Mouse (Mus musculus): ENCODE measurements at regions not wholly inside any gene's neighbourhood (a gene's known extent, or its start where the extent isn't known, plus 50 kb on each side); places are given as distances from the start of the nearest gene placed in this dataset.
A peak's percentile ranks its signal among the peaks of the same experiment; 100 is the strongest.

DNA sequence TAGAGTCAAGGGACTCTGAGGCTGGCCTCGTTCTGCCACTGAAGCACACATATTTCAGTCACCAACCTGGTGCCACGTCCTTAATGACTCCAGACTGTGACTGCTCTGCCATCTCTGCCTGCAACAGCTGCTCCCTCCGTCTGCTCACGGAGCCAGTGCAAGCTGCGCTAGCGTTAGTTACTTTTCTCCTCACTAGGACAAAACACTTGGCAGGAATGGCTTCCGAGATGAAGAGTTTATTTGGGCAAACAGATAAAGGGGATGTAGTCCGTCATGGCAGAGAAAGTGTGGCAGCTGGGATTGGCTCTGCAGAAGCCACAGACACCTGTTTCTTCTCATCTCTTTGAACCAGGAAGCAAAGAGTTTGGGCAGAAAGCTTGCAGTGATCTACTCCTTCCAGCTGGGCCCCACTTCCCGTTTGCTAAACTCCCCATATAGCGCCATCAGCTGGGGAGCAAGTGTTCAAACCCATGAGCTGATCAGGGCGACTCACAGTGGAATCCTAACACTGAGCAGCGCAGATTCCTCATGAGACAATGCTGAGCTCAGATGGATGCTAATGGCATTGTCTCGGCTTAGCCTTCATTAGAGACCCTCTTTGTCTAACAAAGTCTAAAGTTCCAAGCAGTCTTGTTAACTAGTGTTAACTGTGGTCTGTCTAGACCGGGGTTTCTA is 83.8 kb upstream of the Card11 start:
- no peak for TF ChIP-seq GATA1 (IDR thresholded peaks at IDR 0.05; ENCODE audit: borderline replicate concordance, low read length)
- TF ChIP-seq FLI1 (IDR thresholded peaks at IDR 0.05; ENCODE audit: low read length) = no peak
- Histone ChIP-seq H3K4me3 (replicated peaks) (peak overlapping the region; percentile 23), H3K4me1 (no peaks in the 10 kb centered on the region), H3K36me3 (replicated peaks; ENCODE audit: low read length) (no peaks in the 10 kb centered on the region), H3K9me3 (peaks cover 9% of the 10 kb centered on the region; the same call in 1 of the 2 replicates), H3K27me3 (replicated peaks) (peaks cover 2% of the 10 kb centered on the region)

DNA sequence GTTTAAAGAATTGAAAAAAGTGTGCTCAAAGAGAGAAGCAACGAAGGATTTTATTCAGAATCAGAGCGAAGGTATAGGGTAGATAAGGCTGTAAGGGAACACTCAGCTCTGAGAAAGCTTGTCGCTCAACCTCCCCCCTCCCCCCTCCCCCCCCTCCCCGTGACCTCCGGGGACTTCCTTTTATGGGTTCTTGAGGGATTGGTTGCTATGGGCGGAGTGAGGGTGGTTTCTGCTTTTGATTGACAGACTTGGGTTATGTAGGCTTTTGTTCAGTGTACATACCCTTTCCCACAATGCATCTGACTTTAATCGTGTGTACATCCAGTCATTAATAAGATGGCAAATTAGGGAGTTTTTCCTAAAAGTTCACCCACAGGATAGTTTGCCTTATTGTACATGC is 84.4 kb upstream of the Card11 start:
- no peaks in the 10 kb centered on the region for H3K4me1 ChIP-seq
- TF ChIP-seq GATA1 (IDR thresholded peaks at IDR 0.05; ENCODE audit: borderline replicate concordance, low read length) (no peak), FLI1 (IDR thresholded peaks at IDR 0.05; ENCODE audit: low read length) (no peak)

DNA sequence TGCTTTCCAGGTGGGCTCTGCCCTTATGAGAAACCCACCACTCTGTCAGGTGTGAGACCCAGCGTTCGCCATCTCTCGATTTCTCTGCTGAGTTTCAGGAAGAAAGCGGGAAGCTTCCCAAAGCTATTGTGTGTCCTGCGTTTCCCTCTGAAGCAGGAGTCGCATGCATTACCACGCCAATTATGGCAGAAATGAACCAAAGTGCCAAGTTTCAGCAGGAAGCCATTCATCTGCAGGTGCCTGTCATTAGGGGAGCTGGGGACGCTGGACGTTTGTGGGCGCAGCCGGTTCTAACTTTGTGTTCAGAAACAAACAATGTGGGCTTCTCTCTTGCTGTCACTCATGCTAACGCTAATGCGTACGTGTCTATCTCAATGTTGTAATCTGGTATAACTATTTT is 91.3 kb upstream of the Card11 start:
- Histone ChIP-seq H3K9me3 (0 out of 2 replicates have a peak, but pooled peaks cover 4% of the 10 kb centered on the region), H3K4me1 (no peaks in the 10 kb centered on the region), H3K4me3 (replicated peaks) (no peak overlapping the region), H3K27me3 (replicated peaks) (peaks cover 5% of the 10 kb centered on the region), H3K36me3 (replicated peaks; ENCODE audit: low read length) (no peaks in the 10 kb centered on the region)
- TF ChIP-seq GATA1 (IDR thresholded peaks at IDR 0.05; ENCODE audit: borderline replicate concordance, low read length) (no peak), FLI1 (IDR thresholded peaks at IDR 0.05; ENCODE audit: low read length) (no peak)

More for the DNA sequence above, 84.4 kb upstream of the Card11 start:
- H3K36me3 ChIP-seq (replicated peaks; ENCODE audit: low read length) = no peaks in the 10 kb centered on the region
- no peak overlapping the region for H3K4me3 ChIP-seq (replicated peaks)
- H3K27me3 ChIP-seq (replicated peaks) = peaks cover 2% of the 10 kb centered on the region
- peaks cover 9% of the 10 kb centered on the region; the same call in 1 of the 2 replicates for H3K9me3 ChIP-seq

DNA sequence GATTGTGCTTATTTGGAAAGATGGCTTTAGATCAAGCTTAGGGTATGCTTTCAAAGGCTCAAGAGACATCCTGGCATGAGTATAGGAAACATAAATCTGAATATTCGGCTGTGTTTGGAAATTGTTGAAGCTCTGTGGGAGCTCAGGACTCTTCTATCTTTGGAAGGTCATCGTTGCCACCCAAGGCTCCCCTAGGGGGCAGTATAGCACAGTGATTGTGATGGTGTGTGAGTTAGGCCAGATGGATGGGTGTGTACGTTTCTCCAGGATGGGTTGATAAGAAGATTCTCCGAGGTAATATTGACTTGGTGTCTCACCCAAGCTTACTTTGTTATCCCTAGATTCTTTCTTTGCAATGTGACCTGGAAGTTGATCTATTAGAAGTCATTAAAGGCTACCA is 93.3 kb upstream of the Card11 start:
- Histone ChIP-seq H3K27me3 (replicated peaks) (peaks cover 5% of the 10 kb centered on the region), H3K4me1 (no peaks in the 10 kb centered on the region), H3K36me3 (replicated peaks; ENCODE audit: low read length) (no peaks in the 10 kb centered on the region), H3K4me3 (replicated peaks) (no peak overlapping the region), H3K9me3 (no peaks in the 10 kb centered on the region)
- TF ChIP-seq FLI1 (IDR thresholded peaks at IDR 0.05; ENCODE audit: low read length) = no peak
- TF ChIP-seq GATA1 (IDR thresholded peaks at IDR 0.05; ENCODE audit: borderline replicate concordance, low read length) = no peak

DNA sequence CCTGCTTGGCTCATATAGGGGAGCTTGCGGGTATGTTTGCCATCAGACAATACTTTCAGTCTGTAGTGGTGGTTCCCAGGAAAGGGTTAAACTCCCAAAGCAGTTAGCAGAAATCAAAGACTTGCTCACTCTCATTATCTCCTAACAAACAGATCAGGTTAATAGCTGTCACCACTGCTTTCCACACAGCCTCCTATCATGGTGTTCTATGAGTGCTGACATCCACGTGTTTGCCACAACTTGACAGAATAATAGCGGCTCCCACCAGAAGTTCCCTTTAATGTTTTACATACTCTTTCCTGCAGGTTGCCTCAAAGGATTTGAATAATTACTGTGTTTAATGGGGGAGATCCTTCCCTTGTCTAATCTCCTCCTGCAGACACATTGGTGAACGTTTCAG is 97.5 kb upstream of the Card11 start:
- no peak overlapping the region for H3K4me3 ChIP-seq (replicated peaks)

DNA sequence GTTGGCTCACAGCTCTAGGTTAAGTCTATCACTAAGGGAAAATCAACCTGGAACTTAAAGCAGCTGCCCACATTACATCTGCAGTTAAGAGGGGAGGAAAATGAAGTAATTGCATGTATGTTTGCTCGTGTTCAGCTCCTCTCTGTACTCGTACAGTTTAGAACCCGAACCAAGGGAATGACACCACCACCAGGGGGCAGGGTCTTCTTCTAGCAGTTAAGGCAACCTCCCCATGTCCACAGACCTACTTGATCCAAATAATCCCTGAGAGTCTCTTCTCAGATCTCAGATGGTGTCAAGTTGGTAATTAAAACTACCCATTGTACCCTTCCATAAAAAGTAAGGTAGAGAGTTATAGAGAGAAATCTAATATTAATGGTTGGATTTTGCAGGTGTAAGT is 111.3 kb upstream of the Card11 start:
- Histone ChIP-seq H3K4me1 (no peaks in the 10 kb centered on the region), H3K36me3 (replicated peaks; ENCODE audit: low read length) (no peaks in the 10 kb centered on the region), H3K4me3 (replicated peaks) (no peak overlapping the region), H3K9me3 (no peaks in the 10 kb centered on the region), H3K27me3 (replicated peaks) (no peaks in the 10 kb centered on the region)
- TF ChIP-seq GATA1 (IDR thresholded peaks at IDR 0.05; ENCODE audit: borderline replicate concordance, low read length) (no peak), FLI1 (IDR thresholded peaks at IDR 0.05; ENCODE audit: low read length) (no peak)

More for the DNA sequence above, 97.5 kb upstream of the Card11 start:
- Histone ChIP-seq H3K4me1 (no peaks in the 10 kb centered on the region), H3K27me3 (replicated peaks) (no peaks in the 10 kb centered on the region), H3K36me3 (replicated peaks; ENCODE audit: low read length) (no peaks in the 10 kb centered on the region), H3K9me3 (no peaks in the 10 kb centered on the region)
- no peak for TF ChIP-seq GATA1 (IDR thresholded peaks at IDR 0.05; ENCODE audit: borderline replicate concordance, low read length)

DNA sequence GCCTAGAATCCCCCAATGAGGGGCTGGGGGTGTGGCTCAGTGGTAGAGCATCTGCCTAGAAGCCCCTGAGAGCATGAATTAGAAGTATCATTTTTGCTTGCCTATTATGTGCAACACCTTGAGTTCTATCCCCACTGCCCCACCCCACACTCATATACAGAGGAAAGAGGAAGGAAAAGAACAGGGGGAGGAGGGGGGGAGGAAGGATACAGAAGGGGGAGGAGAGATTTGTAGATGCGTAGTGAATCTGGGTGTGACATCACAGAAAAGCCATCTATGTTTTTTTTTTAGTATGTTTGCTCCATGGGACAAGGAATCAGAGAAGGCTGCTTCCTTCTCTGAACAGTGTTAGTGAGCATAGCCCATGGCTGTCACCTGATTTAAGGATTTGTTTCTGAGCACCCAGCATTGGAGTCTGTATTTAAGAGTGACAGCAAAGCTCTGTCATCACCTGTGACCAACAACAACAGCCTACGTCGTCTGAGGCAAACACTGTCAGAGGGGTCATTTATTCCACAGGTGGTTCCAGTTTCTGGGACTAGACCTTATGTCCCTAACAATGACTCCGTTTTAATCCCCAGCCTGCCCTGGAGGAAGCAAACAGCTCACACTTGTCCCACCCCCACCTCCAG is 115.0 kb upstream of the Card11 start:
- Histone ChIP-seq H3K4me1 (no peaks in the 10 kb centered on the region), H3K9me3 (no peaks in the 10 kb centered on the region), H3K4me3 (replicated peaks) (no peak overlapping the region), H3K27me3 (replicated peaks) (no peaks in the 10 kb centered on the region), H3K36me3 (replicated peaks; ENCODE audit: low read length) (no peaks in the 10 kb centered on the region)
- no peak for TF ChIP-seq FLI1 (IDR thresholded peaks at IDR 0.05; ENCODE audit: low read length)
- TF ChIP-seq GATA1 (IDR thresholded peaks at IDR 0.05; ENCODE audit: borderline replicate concordance, low read length) = no peak

DNA sequence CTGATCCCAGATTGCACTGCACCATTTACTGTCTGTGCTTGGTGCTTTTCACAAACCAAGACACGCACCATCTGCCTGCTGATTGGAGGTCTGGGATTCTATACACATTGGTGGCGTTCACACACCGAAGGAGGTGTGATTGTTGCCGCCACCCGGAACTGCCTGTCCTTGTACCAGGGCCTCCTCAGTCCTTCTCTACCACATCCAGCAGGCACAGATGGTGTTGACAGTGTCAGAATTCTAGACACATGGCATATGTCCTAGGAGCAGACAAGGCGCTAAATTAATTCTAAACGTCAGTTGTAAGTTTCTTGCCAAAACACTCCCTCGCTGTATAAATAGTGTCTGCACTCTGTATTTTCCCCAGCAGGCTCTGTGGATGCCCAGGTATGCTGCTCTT is 115.6 kb upstream of the Card11 start:
- Histone ChIP-seq H3K27me3 (replicated peaks) (no peaks in the 10 kb centered on the region), H3K36me3 (replicated peaks; ENCODE audit: low read length) (no peaks in the 10 kb centered on the region), H3K4me3 (replicated peaks) (no peak overlapping the region), H3K9me3 (no peaks in the 10 kb centered on the region), H3K4me1 (no peaks in the 10 kb centered on the region)
- no peak for TF ChIP-seq FLI1 (IDR thresholded peaks at IDR 0.05; ENCODE audit: low read length)
- TF ChIP-seq GATA1 (IDR thresholded peaks at IDR 0.05; ENCODE audit: borderline replicate concordance, low read length) = no peak

DNA sequence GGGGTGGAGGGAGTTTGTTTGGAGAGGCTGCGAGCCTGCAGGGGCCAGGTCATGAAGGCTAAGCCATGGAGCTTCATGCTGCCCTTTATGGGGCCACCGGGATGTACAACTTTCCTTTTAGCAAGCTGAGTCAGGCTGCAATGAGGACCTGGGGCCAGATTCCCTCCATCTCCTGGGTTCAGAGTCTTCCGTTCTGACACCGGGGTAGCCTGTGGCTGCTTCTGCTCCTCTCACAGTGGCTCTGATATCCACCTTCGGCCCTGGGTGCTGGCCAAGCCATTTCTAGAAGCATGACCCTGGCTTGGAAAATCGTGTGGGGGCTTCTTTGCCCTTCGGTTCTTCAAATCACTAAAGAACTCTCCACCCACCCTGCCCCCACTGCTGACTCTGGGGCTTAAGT is 115.4 kb upstream of the Sdk1 start:
- Histone ChIP-seq H3K27me3 (replicated peaks) (no peaks in the 10 kb centered on the region), H3K4me1 (0 out of 2 replicates have a peak, but pooled peaks cover 3% of the 10 kb centered on the region), H3K4me3 (replicated peaks) (no peak overlapping the region), H3K36me3 (replicated peaks; ENCODE audit: low read length) (no peaks in the 10 kb centered on the region), H3K9me3 (no peaks in the 10 kb centered on the region)
- TF ChIP-seq GATA1 (IDR thresholded peaks at IDR 0.05; ENCODE audit: borderline replicate concordance, low read length) = no peak
- TF ChIP-seq FLI1 (IDR thresholded peaks at IDR 0.05; ENCODE audit: low read length) = no peak

DNA sequence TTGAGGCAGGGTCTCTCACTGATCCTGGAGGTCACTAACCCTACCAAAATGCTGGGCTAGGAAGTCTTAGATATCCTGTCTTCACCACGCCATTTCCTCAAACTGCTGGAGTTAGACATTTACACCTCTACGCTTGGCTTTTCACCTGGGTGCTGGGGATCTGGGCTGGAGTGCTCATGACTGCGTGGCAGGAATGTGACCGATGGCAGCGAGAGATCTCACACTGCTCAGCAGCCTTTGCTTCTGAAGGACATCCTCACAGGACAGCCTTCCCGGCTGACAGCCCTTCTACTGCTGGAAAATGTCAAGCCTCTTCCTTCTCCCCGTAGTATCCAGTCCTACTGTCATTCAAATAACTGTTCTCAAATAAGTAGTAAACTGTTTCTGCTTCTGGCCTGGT is 114.8 kb upstream of the Sdk1 start:
- no peak for TF ChIP-seq GATA1 (IDR thresholded peaks at IDR 0.05; ENCODE audit: borderline replicate concordance, low read length)
- no peaks in the 10 kb centered on the region for H3K27me3 ChIP-seq (replicated peaks)
- H3K4me3 ChIP-seq (replicated peaks) = no peak overlapping the region
- H3K9me3 ChIP-seq = no peaks in the 10 kb centered on the region
- H3K4me1 ChIP-seq = 0 out of 2 replicates have a peak, but pooled peaks cover 3% of the 10 kb centered on the region
- H3K36me3 ChIP-seq (replicated peaks; ENCODE audit: low read length) = no peaks in the 10 kb centered on the region
